Mouse (Mus musculus) brain, embryonic 14.5 days (tissue): ENCODE measurements around the gene Ldb1.

Source experiments
- CTCF ChIP-seq: fragments of 200-500 bp; IDR thresholded peaks from 2 replicates; pipeline ENCODE4 v1.5.1; 2012; ENCODE audit warnings: inconsistent platforms, mild to moderate bottlenecking, moderate library complexity, borderline replicate concordance; ENCODE audit not compliant: insufficient read depth, insufficient read length; ENCODE audit errors: extremely low read depth
- POLR2A ChIP-seq: fragments of 200-500 bp; IDR thresholded peaks from 2 replicates; pipeline ENCODE4 v1.6.1; 2012; ENCODE audit warnings: mild to moderate bottlenecking, inconsistent platforms, borderline replicate concordance; ENCODE audit not compliant: poor library complexity, insufficient read depth, insufficient read length, severe bottlenecking; ENCODE audit errors: extremely low read depth

DNA sequence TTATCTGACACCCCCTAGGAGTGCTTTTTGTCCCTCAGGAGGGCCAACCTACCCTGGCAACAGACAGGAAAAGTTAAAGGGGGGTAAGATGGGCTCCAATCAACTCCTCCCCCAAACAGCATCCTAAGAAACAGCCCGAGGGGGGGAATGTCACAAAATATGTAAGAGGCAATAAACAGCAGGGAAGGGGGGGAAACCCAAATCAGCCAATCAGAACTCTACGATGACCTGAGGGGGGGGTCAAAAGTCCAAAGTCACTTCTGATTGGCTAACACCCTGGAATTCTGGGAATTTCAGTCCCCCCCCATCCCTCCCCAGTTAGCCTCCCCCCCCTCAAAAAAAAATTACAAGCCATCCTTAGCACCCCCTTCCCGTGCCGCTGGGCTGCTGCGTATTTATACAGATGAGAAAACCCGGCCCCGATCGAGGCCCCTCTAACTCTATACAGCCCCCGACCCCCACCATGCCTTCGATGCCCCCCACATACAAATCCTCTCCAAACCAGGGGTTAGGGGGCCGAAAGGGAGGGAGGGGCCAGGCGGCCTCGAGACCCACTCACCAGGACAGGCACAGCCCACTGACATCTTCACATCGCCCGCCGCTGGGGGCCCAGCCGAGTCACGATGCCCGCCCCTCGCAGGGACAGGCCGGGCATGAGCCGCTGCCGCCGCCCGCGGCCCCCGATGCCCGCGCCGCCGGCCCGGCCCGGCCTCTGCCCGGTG lies 582 bp downstream of the Ldb1 start, which contains the start of gene Pprc1:
- TF ChIP-seq CTCF = no peak
- no peak for TF ChIP-seq POLR2A
